Mouse (Mus musculus) C2C12 (cell line): ENCODE results near the gene Gse1. TPM values are rescaled to one million over a fixed set of nuclear protein-coding genes. Genes with fewer than 3 reads are reported as not detected.

ENCODE experiments used
- H3K27me3 ChIP-seq: one replicate; pipeline ENCODE4 v1.6.1; 2011; ENCODE audit not compliant: control insufficient read depth, insufficient read depth, insufficient read length
- H3K36me3 ChIP-seq: one replicate; pipeline ENCODE4 v1.6.1; 2011; ENCODE audit not compliant: control insufficient read depth, insufficient read depth
- H3K4me3 ChIP-seq: one replicate; pipeline ENCODE4 v1.5.1; 2011; ENCODE audit warnings: mild to moderate bottlenecking, control low read depth; ENCODE audit not compliant: poor library complexity, insufficient read depth, severe bottlenecking
- H3K79me2 ChIP-seq: one replicate; pipeline ENCODE4 v1.6.1; 2011; ENCODE audit not compliant: control insufficient read depth, insufficient read depth
- H3K79me3 ChIP-seq: one replicate; pipeline ENCODE4 v1.6.1; 2011; ENCODE audit warnings: low read depth, control low read depth
- H3ac ChIP-seq: one replicate; pipeline ENCODE3; 2011; ENCODE audit warnings: low read depth; ENCODE audit not compliant: control insufficient read depth, insufficient read length
- CEBPB ChIP-seq: IDR thresholded peaks from one replicate; pipeline ENCODE4 v1.6.1; 2011; ENCODE audit warnings: low read depth, mild to moderate bottlenecking, control low read depth, moderate library complexity
- CTCF ChIP-seq: IDR thresholded peaks from one replicate; pipeline ENCODE4 v1.5.1; 2011; ENCODE audit not compliant: control insufficient read depth, insufficient read depth, insufficient read length
- FOSL1 ChIP-seq: IDR thresholded peaks from one replicate; pipeline ENCODE4 v1.8.0; 2011; ENCODE audit warnings: mild to moderate bottlenecking, low read length; ENCODE audit not compliant: poor library complexity, insufficient read depth, severe bottlenecking
- MAX ChIP-seq: IDR thresholded peaks from one replicate; pipeline ENCODE4 v1.6.1; 2011; ENCODE audit warnings: mild to moderate bottlenecking, control low read depth
- MYOD1 ChIP-seq: IDR thresholded peaks from one replicate; pipeline ENCODE4 v1.6.1; 2011; ENCODE audit warnings: low read depth; ENCODE audit not compliant: control insufficient read depth, insufficient read length
- MYOG ChIP-seq: IDR thresholded peaks from one replicate; pipeline ENCODE4 v1.6.1; 2011; ENCODE audit not compliant: control insufficient read depth, insufficient read length; ENCODE audit errors: extremely low read depth
- USF1 ChIP-seq: IDR thresholded peaks from one replicate; pipeline ENCODE4 v1.6.1; 2011; ENCODE audit warnings: low read depth, mild to moderate bottlenecking, control low read depth, moderate library complexity
- polyA plus RNA-seq: library from polyadenylated mRNA; unstranded; fragments of >200 nt; fragmentation: generic; extraction: Trizol; gene quantifications from one replicate; pipeline ENCODE4 v1.2.1, GENCODE M21; 2012; ENCODE audit warnings: missing spikeins

The Gse1 gene
- polyA plus RNA-seq, 1 experiment: 15.6 TPM

- TF ChIP-seq FOSL1: no peak
- no peak for TF ChIP-seq CTCF
- no peak for TF ChIP-seq MYOD1
- TF ChIP-seq CEBPB: no peak
- no peak for TF ChIP-seq MAX
- H3ac ChIP-seq: no peak overlapping the region
- no peaks in the 10 kb centered on the region for H3K36me3 ChIP-seq
- peaks cover 18% of the 10 kb centered on the region for H3K79me2 ChIP-seq
- no peak overlapping the region for H3K4me3 ChIP-seq
- no peaks in the 10 kb centered on the region for H3K79me3 ChIP-seq
- H3K27me3 ChIP-seq: no peaks in the 10 kb centered on the region
Measured at GRCm38 (mm10) chr8:120302941-120303675, 74.9 kb downstream of the Gse1 start.

- TF ChIP-seq CEBPB: no peak
- no peak for TF ChIP-seq FOSL1
- TF ChIP-seq USF1: no peak
- TF ChIP-seq MAX: no peak
- TF ChIP-seq MYOD1: no peak
- TF ChIP-seq CTCF: no peak
- no peak for TF ChIP-seq MYOG
- H3ac ChIP-seq: no peak overlapping the region
- no peaks in the 10 kb centered on the region for H3K36me3 ChIP-seq
- no peak overlapping the region for H3K4me3 ChIP-seq
- H3K27me3 ChIP-seq: no peaks in the 10 kb centered on the region
- H3K79me3 ChIP-seq: no peaks in the 10 kb centered on the region
- H3K79me2 ChIP-seq: peaks cover 18% of the 10 kb centered on the region
Measured at GRCm38 (mm10) chr8:120304097-120304496, 75.8 kb downstream of the Gse1 start.

GRCm38 (mm10) chr8:120305800-120306385, 77.6 kb downstream of the Gse1 start:
- Histone ChIP-seq H3K36me3 (no peaks in the 10 kb centered on the region), H3K4me3 (no peak overlapping the region), H3K27me3 (no peaks in the 10 kb centered on the region), H3K79me2 (peaks cover 24% of the 10 kb centered on the region), H3ac (no peak overlapping the region), H3K79me3 (no peaks in the 10 kb centered on the region)
- TF ChIP-seq USF1 (no peak), MYOD1 (no peak), FOSL1 (no peak), CEBPB (no peak)

GRCm38 (mm10) chr8:120307103-120307502, 78.8 kb downstream of the Gse1 start:
- Histone ChIP-seq H3K4me3 (no peak overlapping the region), H3K79me2 (peaks cover 20% of the 10 kb centered on the region), H3ac (no peak overlapping the region), H3K27me3 (no peaks in the 10 kb centered on the region), H3K36me3 (no peaks in the 10 kb centered on the region), H3K79me3 (no peaks in the 10 kb centered on the region)
- TF ChIP-seq CTCF: no peak
- TF ChIP-seq MYOD1: no peak
- TF ChIP-seq FOSL1: no peak
- TF ChIP-seq MYOG: no peak
- no peak for TF ChIP-seq MAX
- no peak for TF ChIP-seq USF1
- TF ChIP-seq CEBPB: no peak

- Histone ChIP-seq H3K4me3 (no peak overlapping the region), H3ac (no peak overlapping the region), H3K27me3 (no peaks in the 10 kb centered on the region), H3K79me2 (peaks cover 20% of the 10 kb centered on the region), H3K36me3 (no peaks in the 10 kb centered on the region), H3K79me3 (no peaks in the 10 kb centered on the region)
- TF ChIP-seq FOSL1 (no peak), USF1 (no peak), CTCF (no peak), MYOG (no peak), CEBPB (no peak), MAX (no peak), MYOD1 (no peak)
Measured at GRCm38 (mm10) chr8:120307528-120307927, 79.3 kb downstream of the Gse1 start.

GRCm38 (mm10) chr8:120308131-120308530, 79.9 kb downstream of the Gse1 start:
- Histone ChIP-seq H3K79me2 (peaks cover 20% of the 10 kb centered on the region), H3K27me3 (no peaks in the 10 kb centered on the region), H3ac (no peak overlapping the region), H3K4me3 (no peak overlapping the region), H3K79me3 (peaks cover 4% of the 10 kb centered on the region), H3K36me3 (no peaks in the 10 kb centered on the region)
- no peak for TF ChIP-seq MYOD1
- TF ChIP-seq FOSL1: no peak
- no peak for TF ChIP-seq USF1
- TF ChIP-seq MYOG: no peak
- TF ChIP-seq MAX: no peak
- no peak for TF ChIP-seq CTCF
- no peak for TF ChIP-seq CEBPB
